Mouse (Mus musculus) heart, embryonic 13.5 days (tissue): ENCODE results near the gene Olfm2. TPM values are rescaled to one million over a fixed set of nuclear protein-coding genes. Genes with fewer than 3 reads are reported as not detected.
A peak's percentile ranks its signal among the peaks of the same experiment; 100 is the strongest.

ENCODE experiments used
- ATAC-seq: fragments of 200-750 bp; cut with Nextera tagmentation; 2 replicates; pipeline ENCODE4 v1.8.0; 2017; ENCODE audit warnings: moderate TSS enrichment; ENCODE audit not compliant: insufficient number of reproducible peaks, low FRiP score, low TSS enrichment; ENCODE audit errors: extremely low read depth
- H3K27ac ChIP-seq: fragments of 300-500 bp; sonication (generic); replicated peaks from 2 replicates; pipeline ENCODE4 v1.5.1; 2015; ENCODE audit warnings: moderate library complexity, mild to moderate bottlenecking, inconsistent platforms
- H3K27me3 ChIP-seq: fragments of 300-500 bp; sonication (generic); replicated peaks from 2 replicates; pipeline ENCODE4 v1.6.1; 2015; ENCODE audit warnings: mild to moderate bottlenecking, inconsistent platforms
- H3K36me3 ChIP-seq: fragments of 300-500 bp; sonication (generic); 2 replicates; pipeline ENCODE4 v1.6.1; 2015; ENCODE audit warnings: mild to moderate bottlenecking, inconsistent platforms
- H3K4me1 ChIP-seq: fragments of 300-500 bp; sonication (generic); 2 replicates; pipeline ENCODE4 v1.6.1; 2015; ENCODE audit warnings: inconsistent platforms
- H3K4me2 ChIP-seq: fragments of 300-500 bp; sonication (generic); 2 replicates; pipeline ENCODE4 v1.6.1; 2015; ENCODE audit warnings: inconsistent platforms, mild to moderate bottlenecking, moderate library complexity
- H3K4me3 ChIP-seq: fragments of 300-500 bp; sonication (generic); 2 replicates; pipeline ENCODE4 v1.5.1; 2015; ENCODE audit warnings: moderate library complexity, mild to moderate bottlenecking, inconsistent platforms
- H3K9ac ChIP-seq: fragments of 300-500 bp; sonication (generic); 2 replicates; pipeline ENCODE4 v1.6.1; 2015; ENCODE audit warnings: inconsistent platforms, mild to moderate bottlenecking, moderate library complexity
- H3K9me3 ChIP-seq: fragments of 300-500 bp; sonication (generic); 2 replicates; pipeline ENCODE4 v1.6.1; 2016; ENCODE audit warnings: inconsistent platforms
- WGBS: fragments of 180-500 bp; shearing (Covaris S2); methylation state at CpG from one replicate; pipeline ENCODE4 v1.1.7; 2015; ENCODE audit warnings: mixed read lengths; 5-methylcytosine and 5-hydroxymethylcytosine counted together
- polyA plus RNA-seq: library from polyadenylated mRNA; unstranded; fragments of >200 nt; fragmentation: Nextera tagmentation; extraction: Ambion mirVana; gene quantifications from 2 replicates; pipeline ENCODE4 v1.2.1, GENCODE M21; 2015

Gene Olfm2
- polyA plus RNA-seq, 1 experiment from 2014 or later: 0.79 TPM

DNA sequence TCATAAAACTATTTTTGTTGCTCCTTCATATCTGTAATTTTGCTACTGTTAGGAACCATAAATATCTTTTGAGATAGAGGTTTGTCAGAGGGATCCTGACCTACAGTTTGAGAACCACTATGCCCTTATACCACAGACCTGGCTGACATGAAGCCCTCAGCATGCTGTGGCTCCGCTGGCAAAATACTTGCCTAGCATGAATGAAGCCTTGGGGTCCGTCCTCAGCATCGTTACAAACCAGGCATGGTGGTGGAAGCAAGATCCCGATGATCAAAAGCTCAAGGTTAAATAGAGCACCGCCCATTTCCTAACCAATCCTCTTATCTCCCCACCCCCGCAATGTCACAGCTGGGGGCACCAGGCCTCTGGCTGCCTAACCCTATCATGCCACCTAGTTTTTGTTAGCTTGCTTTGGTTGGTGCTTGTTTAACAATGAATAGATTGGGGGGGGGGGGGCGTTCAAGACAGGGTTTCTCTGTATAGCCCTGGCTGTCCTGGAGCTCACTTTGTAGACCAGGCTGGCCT, 79.6 kb downstream of the Olfm2 start:
- no peak overlapping the region for H3K9ac ChIP-seq
- no peak overlapping the region for H3K27ac ChIP-seq
- WGBS: 11% methylated on average over 7 of the region's 7 CpGs
- peaks cover 35% of the 10 kb centered on the region for H3K36me3 ChIP-seq
- no peak overlapping the region for H3K4me3 ChIP-seq
- no peaks in the 10 kb centered on the region for H3K27me3 ChIP-seq
- H3K4me2 ChIP-seq: no peak overlapping the region
- no peaks in the 10 kb centered on the region for H3K9me3 ChIP-seq
- ATAC-seq: no peak
- H3K4me1 ChIP-seq: peaks cover 9% of the 10 kb centered on the region

DNA sequence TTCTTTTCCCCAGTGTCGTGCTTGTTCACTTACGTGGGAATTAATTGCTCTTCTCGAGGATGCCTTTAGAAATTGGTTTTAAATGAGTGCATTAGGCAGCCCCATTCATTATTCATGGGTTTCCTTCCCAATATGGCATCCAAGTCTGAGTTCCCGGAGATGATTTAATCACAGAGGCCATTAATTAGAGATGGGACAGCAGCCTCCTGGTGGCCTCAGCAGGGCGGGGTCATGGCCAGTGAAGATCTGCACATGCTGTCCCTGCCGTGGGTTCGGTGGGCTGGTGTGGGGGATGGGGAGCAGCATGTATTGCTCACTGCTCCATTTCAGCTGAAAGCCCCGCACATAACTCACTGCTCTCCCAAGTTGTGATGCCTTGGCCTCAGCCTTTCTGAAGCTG, 80.2 kb downstream of the Olfm2 start:
- Histone ChIP-seq H3K9ac (no peak overlapping the region), H3K9me3 (no peaks in the 10 kb centered on the region), H3K4me1 (peaks cover 9% of the 10 kb centered on the region), H3K36me3 (peaks cover 41% of the 10 kb centered on the region), H3K27me3 (no peaks in the 10 kb centered on the region), H3K4me2 (no peak overlapping the region), H3K27ac (no peak overlapping the region), H3K4me3 (no peak overlapping the region)
- ATAC-seq: no peak
- WGBS: 43% methylated on average over 8 of the region's 8 CpGs

DNA sequence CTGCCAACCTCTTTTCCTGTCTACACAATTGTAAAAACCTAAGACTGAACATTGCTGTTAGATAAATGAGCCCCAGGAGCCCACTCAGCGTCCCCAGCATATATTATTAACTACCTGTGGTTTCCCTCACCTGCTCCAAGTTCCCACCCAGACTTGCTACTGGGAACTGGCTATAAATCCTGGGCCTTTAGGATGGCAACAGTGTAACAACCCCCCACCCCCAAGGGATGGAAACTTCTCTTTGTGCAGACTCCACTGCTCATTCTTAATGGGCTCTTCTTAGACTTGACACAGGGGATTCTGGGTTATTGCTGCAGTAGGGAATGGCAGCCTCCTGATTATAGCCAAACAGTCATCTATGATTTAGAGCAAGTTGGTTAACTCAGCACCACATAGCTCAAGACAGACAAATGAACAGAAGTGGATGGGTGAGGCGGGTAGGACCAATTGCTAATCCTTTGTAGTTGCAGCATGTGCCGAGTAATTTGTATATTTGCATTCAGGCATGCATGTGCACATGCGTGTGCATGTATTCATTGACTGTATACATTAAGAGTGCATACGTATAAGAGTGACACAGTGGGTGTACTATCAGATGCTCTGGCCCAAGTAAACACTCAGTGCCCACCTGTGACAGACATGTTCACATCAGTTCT, 81.0 kb downstream of the Olfm2 start:
- ATAC-seq: no peak

GRCm38 (mm10) chr9:20664366-20664765, 81.8 kb downstream of the Olfm2 start:
- peaks cover 57% of the 10 kb centered on the region for H3K36me3 ChIP-seq
- no peak overlapping the region for H3K9ac ChIP-seq
- no peak for ATAC-seq
- no peak overlapping the region for H3K4me2 ChIP-seq
- 89% methylated on average over 2 of the region's 2 CpGs for WGBS
- H3K9me3 ChIP-seq: no peaks in the 10 kb centered on the region
- H3K4me1 ChIP-seq: peaks cover 9% of the 10 kb centered on the region
- no peak overlapping the region for H3K27ac ChIP-seq
- no peak overlapping the region for H3K4me3 ChIP-seq
- H3K27me3 ChIP-seq: no peaks in the 10 kb centered on the region

More for the DNA sequence above, 81.0 kb downstream of the Olfm2 start:
- H3K4me2 ChIP-seq: no peak overlapping the region
- 83% methylated on average over 5 of the region's 5 CpGs for WGBS
- H3K9ac ChIP-seq: no peak overlapping the region
- H3K27ac ChIP-seq: no peak overlapping the region
- no peak overlapping the region for H3K4me3 ChIP-seq
- peaks cover 9% of the 10 kb centered on the region for H3K4me1 ChIP-seq
- H3K27me3 ChIP-seq: no peaks in the 10 kb centered on the region
- no peaks in the 10 kb centered on the region for H3K9me3 ChIP-seq
- H3K36me3 ChIP-seq: peaks cover 49% of the 10 kb centered on the region

- Histone ChIP-seq H3K4me3 (no peak overlapping the region), H3K9ac (no peak overlapping the region), H3K4me2 (no peak overlapping the region), H3K36me3 (peaks cover 61% of the 10 kb centered on the region), H3K27me3 (no peaks in the 10 kb centered on the region), H3K27ac (no peak overlapping the region), H3K4me1 (peaks cover 9% of the 10 kb centered on the region), H3K9me3 (no peaks in the 10 kb centered on the region)
- ATAC-seq: no peak
- WGBS: 98% methylated on average over 2 of the region's 2 CpGs
Observed at GRCm38 (mm10) chr9:20663956-20664355, 82.2 kb downstream of the Olfm2 start.

GRCm38 (mm10) chr9:20662874-20663273, 83.3 kb downstream of the Olfm2 start:
- Histone ChIP-seq H3K27ac (no peak overlapping the region), H3K36me3 (peaks cover 71% of the 10 kb centered on the region), H3K4me3 (no peak overlapping the region), H3K27me3 (no peaks in the 10 kb centered on the region), H3K9me3 (no peaks in the 10 kb centered on the region), H3K4me1 (peaks cover 13% of the 10 kb centered on the region), H3K9ac (no peak overlapping the region), H3K4me2 (no peak overlapping the region)
- 93% methylated on average over 8 of the region's 8 CpGs for WGBS
- ATAC-seq: no peak

- H3K4me2 ChIP-seq: no peak overlapping the region
- H3K9me3 ChIP-seq: no peaks in the 10 kb centered on the region
- peaks cover 19% of the 10 kb centered on the region for H3K4me1 ChIP-seq
- no peak overlapping the region for H3K27ac ChIP-seq
- ATAC-seq: no peak
- no peak overlapping the region for H3K9ac ChIP-seq
- H3K4me3 ChIP-seq: no peak overlapping the region
- 65% methylated on average over 3 of the region's 3 CpGs for WGBS
- H3K36me3 ChIP-seq: peaks cover 77% of the 10 kb centered on the region
- H3K27me3 ChIP-seq: no peaks in the 10 kb centered on the region
Observed at GRCm38 (mm10) chr9:20662325-20662724, 83.8 kb downstream of the Olfm2 start.

- no peak overlapping the region for H3K4me2 ChIP-seq
- no peak overlapping the region for H3K4me3 ChIP-seq
- no peak for ATAC-seq
- peak overlapping the region; percentile 66 for H3K27ac ChIP-seq
- no peaks in the 10 kb centered on the region for H3K9me3 ChIP-seq
- peak overlapping the region; percentile 15; the same call in 1 of the 2 replicates for H3K9ac ChIP-seq
- 52% methylated on average over 3 of the region's 3 CpGs for WGBS
- peaks cover 44% of the 10 kb centered on the region for H3K4me1 ChIP-seq
- H3K36me3 ChIP-seq: peaks cover 90% of the 10 kb centered on the region
- H3K27me3 ChIP-seq: no peaks in the 10 kb centered on the region
Observed at GRCm38 (mm10) chr9:20657546-20657945, 88.6 kb downstream of the Olfm2 start.

DNA sequence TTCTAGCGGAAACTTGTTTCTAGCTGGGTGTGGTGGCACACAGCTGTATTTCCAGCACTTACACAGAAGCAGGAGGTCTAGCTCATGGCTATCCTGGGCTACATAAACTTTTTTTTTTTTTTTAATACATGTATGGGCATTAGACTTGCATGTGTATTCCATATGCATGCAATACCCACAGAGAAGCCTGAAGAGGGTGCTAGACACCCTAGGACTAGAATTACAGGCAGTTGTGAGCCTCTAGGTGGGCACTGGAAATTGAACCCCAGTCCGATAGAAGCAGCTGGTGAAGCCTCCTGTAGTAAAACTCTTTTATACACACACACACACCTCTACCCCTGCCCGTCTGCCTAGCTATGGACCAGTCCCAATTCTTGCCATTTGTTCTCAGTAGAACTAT, 92.3 kb downstream of the Olfm2 start:
- Histone ChIP-seq H3K9ac (no peak overlapping the region; the same call in 1 of the 2 replicates), H3K4me1 (peaks cover 54% of the 10 kb centered on the region), H3K27ac (no peak overlapping the region), H3K4me3 (no peak overlapping the region), H3K9me3 (no peaks in the 10 kb centered on the region), H3K27me3 (no peaks in the 10 kb centered on the region), H3K36me3 (peaks cover 62% of the 10 kb centered on the region), H3K4me2 (peak overlapping the region; percentile 90)
- ATAC-seq: no peak
- 91% methylated on average over 3 of the region's 3 CpGs for WGBS

GRCm38 (mm10) chr9:20652260-20652658, 93.9 kb downstream of the Olfm2 start:
- Histone ChIP-seq H3K36me3 (peaks cover 61% of the 10 kb centered on the region), H3K9ac (peak overlapping the region; percentile 95), H3K4me1 (peaks cover 43% of the 10 kb centered on the region), H3K27ac (peak overlapping the region; percentile 42), H3K4me3 (peak overlapping the region; percentile 97), H3K27me3 (no peaks in the 10 kb centered on the region), H3K4me2 (peak overlapping the region; percentile 90), H3K9me3 (no peaks in the 10 kb centered on the region)
- WGBS: under 1% methylated on average over 25 of the region's 25 CpGs
- peak; percentile 21 for ATAC-seq

DNA sequence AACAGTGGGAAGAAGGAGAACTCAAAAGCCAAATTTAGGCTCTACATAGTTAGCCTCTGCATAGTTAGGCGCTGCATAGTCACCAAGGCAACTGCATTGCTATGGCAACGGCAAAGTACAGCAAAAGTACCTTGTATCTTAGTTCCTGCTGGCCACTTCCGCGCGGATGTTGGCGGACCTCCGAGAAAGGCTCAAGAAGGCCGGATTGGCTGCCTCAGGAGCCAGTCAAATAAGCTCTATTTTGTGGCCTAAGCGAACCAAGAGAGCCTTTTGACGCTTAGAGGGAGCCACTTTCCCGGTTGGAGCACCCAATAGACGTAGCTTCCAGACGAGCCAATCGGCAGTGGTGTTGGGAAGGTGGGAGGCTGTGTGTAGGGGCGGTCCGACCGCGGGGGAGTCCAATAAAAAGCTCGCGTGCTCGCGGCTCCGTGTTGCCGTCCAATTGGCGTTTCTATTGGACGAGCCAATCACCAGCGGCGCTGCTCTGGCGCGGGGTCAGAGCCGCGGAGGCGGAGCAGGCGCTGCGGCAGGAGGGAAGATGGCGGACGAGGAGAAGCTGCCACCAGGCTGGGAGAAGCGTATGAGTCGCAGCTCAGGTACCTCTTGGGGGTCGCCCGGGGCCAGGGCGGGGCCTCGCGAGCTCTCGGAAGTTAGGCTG, 94.4 kb downstream of the Olfm2 start, which contains the start of gene Pin1:
TSS of gene Pin1 (plus strand) at position 494 of the 658 bp plus-strand sequence.
- peak within 1 kb of the TSS; percentile 95 for H3K9ac ChIP-seq
- H3K36me3 ChIP-seq: peaks cover 61% of the 10 kb centered on the region

More for the DNA sequence above, 94.4 kb downstream of the Olfm2 start, which contains the start of gene Pin1:
- H3K4me2 ChIP-seq: peak within 1 kb of the TSS; percentile 90
- under 1% methylated on average over 45 of the region's 45 CpGs for WGBS
- H3K4me3 ChIP-seq: peak within 1 kb of the TSS; percentile 97
- H3K4me1 ChIP-seq: peaks cover 37% of the 10 kb centered on the region
- no peaks in the 10 kb centered on the region for H3K27me3 ChIP-seq
- no peaks in the 10 kb centered on the region for H3K9me3 ChIP-seq
- peak; percentile 98 for ATAC-seq
- H3K27ac ChIP-seq: peak within 1 kb of the TSS; percentile 57
